Mouse (Mus musculus): ENCODE measurements at regions not wholly inside any gene's neighbourhood (a gene's known extent, or its start where the extent isn't known, plus 50 kb on each side); places are given as distances from the start of the nearest gene placed in this dataset.

DNA sequence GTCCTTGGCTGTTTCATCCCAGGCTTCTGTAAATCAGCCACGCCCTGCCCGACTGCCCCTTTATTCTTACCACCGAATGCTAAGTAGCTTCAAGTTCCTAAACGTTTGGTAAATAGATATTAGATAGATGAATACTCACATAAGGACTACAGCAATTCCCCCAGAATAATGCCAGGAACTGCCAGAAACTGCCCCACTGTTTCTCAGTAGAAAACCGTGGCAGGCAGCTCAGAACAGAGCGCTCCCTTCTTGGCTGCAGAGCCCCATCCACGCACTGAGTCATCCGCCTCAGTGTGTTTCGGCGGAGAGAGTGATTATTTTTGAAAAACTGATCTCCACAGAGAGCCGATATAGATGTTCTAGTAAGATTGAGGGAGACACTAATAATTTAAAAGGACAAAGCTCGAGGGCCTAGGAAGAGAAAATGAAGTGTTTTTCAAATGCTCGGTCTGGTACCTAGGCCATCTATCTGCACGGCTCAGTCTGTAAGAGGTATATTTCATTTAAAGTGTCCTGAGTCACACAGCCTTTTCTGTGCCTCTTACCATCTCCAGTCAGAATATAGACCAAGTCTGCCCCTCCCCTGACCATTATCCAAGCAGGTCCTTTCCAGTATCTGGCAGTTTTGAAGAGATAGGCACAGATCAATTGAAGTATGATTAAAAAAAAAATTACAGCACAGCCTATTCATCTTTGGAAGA lies 94.4 kb upstream of the Gm47985 start:
- no peak for DNase-seq (ENCODE audit: low spot score in 2 of 2)

DNA sequence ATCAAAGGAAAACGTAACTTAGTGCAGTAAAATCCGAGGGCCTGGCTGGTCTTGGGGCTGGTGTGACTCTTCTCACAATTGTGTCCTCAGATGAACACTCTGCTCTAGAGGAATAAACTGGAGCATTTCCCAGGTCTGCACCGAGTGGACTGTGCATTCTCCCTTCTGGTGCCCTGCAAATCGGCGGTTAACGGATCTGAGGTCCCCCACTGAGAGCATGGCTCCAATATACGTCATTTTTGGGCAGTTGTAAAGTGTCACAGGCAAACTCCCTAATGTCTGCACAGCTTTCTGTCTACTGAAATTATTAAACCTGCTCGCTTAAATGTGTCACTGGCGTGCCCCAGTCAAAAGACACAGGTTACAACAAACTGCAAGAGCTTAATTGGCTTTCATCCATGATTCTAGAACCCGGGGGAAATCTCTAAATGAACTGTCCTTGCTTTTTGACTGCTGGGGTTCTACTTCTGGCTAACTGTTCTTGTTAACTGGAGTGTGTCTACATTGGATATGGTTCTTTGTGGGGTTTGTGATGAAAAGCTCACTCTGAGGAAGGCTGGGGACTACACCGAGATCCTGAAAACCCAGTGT lies 93.7 kb upstream of the Gm47985 start:
- no peak for DNase-seq (ENCODE audit: low spot score in 2 of 2)

DNA sequence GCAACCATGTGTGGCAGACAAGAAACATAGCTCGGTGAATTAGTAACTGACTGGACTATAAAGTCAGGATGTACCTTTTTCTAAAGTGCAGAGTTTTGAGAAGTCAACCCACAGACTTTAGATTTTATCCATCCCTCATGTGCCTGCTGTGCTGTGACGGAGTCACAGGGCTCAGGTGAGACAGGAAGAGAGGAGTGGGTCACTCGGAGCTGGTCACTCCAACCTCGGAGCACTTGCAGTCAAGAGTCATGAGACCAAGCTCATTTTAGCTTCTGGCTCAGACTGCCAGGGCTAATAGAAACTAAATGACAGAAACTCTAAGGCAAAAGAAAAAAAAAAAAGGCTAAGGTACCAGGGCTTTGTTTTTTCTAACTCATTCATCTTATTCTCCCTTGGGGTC lies 90.3 kb upstream of the Gm47985 start:
- DNase-seq (ENCODE audit: low spot score in 2 of 2): no peak

DNA sequence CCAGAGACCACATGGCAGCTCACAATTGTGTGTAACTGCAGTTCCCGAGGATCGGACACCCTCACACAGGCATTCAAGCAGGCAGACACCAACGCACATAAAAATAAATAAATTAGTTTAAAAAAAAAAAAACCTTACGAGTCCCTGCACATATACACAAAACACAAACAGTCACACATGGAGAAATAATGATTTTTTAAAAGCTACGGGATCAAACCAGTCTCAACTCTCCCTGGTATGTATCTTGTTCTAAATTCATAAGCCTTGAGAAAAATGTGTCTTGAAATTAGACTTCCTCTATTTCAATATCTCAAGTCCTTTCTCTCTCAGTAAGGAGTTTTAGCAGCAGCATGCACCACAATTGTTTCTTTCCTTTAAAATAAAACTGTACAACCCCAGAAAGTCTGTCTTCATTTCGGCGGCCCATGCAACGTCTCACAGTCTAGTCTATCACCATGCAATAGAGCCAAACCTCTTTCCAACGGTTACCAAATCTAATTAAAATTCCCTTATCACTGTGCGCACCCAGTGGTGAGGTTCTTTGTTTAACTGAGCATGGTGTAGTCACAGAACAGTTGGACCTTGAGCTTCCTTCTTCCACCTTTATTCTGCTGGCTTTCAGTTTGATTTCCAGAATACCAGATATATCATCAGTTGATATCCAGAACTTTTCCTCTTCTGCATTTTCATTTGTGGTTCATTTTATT lies 86.8 kb upstream of the Gm47985 start:
- no peak for DNase-seq (ENCODE audit: low spot score in 2 of 2)

DNA sequence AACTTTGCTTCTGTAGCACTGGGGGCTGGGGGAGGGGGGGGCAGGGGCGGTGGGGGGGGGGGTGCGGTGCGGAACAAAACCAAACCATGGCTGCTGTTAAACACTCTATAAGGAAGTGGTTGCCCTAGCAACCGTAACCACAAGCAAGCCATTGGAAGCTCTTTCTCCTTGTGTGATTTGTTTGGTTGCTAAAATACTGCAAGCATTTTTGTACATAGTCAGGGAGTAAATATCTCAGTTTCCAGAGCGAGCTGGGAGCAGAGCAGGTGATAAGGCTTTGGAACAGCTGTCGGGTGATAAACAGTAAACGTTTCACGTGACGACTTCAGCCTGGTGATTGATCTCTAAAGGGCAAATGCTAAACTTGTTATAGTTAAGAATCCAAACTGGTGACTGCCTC lies 86.3 kb upstream of the Gm47985 start:
- DNase-seq (ENCODE audit: low spot score in 2 of 2): no peak

DNA sequence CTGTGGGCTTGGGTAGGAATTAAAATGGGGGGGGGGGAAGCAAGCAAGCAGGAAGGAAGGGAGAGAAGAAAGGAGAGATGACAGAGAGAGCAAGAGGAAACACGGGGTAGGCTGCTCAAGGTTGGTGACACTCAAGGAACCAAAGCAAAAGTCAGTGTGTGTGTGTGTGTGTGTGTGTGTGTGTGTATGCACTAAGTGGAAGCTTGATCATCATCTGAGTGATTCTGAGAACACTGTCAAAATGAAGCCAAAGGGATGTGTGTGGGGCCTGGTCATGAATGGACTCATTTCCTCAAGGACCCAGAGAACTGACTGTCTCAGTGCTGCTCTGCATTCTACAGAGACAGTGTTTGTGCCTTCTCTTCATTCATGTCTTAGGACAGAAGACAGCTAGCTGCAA lies 84.8 kb upstream of the Gm47985 start:
- DNase-seq (ENCODE audit: low spot score in 2 of 2): no peak

DNA sequence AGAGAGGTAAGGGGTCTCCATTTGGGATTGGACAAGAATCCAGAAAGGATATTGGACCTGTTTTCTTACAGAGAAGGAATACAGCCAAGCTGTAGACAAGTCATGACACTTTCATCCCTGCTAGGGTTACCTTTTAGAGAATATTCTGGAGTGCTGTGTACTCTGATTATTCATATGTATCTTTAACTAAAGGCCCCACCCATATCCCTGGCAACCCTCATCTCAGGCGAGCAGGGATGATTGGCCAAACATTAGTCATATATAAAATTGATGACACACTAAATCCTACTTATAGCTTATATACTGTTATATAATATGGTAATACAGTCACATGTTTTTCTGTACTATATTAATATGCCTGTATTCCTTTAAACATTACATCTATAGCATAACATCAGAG lies 83.6 kb upstream of the Gm47985 start:
- DNase-seq (ENCODE audit: low spot score in 2 of 2): no peak

DNA sequence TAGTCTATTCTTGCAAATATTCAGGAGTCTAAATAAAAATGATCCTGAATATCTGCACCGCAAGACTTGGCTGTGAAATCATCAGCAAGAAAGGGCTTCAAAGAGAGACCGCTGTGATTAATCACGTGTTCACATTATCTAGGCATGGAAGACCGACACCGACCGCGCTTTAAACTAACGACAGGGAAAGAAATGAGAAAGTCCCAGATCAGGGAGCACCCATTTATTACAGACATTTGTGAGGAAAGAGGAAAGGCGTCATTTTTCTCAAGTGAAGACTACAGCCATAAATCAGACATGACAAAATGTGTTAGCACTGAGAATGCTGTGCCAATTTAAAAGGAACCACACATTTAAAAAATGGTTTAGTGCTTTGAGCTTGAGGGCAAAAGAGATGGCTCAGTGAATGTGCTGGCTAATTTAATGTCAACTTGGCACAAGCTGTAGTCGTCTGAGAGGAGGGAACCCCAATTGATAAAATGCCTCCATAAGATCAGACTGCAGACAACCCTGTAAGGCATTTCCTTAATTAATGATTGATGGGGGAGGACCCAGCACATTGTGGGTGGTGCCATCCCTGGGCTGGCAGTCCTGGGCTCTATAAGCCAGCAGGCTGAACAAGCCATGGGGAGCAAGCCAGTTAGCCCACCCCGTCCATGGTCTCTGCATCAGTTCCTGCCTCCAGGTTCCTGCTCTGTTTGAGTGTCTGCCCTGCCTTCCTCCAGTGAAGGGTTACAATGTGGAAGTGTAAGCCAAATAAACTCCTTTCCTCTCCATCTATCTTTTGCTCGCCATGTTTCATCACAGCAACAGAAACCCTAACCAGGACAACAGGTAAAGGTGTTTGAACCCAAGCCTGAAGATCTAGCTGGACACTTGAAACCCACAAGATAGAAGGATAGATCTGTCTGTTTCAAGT lies 81.5 kb upstream of the Gm47985 start:
- no peak for DNase-seq (ENCODE audit: low spot score in 2 of 2)

DNA sequence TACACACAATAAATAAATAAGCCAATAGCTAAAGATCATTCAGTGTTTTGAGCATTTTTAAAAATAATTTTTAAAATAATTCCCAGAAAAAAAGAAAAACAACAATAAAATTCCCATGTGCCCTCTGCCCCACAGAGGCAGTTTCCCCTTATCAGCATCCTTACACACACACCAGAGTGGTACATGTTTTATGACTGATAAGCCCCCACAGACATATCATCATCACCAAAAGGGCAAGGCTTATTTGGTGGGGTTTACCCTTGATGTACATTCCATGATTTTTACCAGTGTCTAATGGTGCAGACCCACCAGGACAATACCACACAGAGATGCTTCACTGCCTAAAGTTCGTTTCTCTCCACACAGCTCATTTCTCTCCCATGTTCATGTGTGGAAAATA lies 80.8 kb upstream of the Gm47985 start:
- DNase-seq (ENCODE audit: low spot score in 2 of 2): no peak

DNA sequence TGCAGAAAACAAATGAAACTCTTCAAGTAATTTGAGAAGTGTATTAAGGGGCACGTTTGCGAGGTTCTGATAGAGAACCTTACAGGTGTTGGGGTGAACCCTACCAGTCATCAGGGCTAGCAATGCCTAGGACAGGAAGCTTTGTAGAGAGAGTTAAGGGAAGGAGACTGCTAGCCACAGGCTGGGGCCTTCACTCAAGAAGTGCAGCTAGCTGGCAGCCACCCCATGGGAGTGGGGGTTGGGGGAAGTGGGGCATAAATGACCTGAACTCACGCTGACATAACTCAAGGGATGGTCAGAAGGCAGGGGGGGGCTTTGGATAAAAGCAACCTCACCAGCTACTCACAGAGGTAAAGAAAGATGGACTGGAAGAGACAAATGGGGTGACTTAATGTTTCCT lies 80.3 kb upstream of the Gm47985 start:
- DNase-seq (ENCODE audit: low spot score in 2 of 2): no peak

DNA sequence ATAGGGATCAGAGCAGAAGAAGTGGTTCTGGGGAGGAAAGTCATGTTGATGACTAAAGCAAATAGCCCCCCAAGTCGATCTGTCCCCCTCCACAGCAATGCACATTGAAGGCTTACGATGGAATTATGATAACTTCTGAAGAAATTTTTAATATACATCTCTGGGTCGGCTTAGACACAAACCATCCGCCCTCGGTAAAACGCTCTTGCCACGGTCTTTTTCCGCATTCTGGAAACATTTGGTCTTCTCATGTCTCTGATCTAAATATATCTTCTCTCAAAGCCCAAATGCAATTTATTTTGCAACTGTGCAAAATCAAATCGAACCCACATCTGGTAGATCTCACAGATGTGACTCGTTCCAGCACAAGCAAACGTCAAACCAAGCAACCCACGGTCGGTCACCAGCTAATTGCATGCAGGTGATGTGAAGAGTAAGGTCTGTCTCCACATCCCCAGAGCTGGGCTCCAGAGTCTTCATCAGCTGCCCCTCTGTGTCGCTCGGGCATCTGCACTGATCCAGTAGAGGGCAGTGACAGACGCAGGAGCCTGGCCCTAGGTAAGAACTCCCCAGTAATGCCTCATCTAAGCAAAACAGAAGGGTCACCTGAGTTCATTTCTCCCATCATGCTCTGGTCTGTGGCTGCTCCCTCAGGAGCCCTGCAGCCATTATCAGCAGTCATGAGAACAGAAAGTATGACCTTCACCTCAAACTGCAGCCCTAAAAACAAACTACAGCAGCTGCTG lies 79.5 kb upstream of the Gm47985 start:
- DNase-seq (ENCODE audit: low spot score in 2 of 2): no peak

DNA sequence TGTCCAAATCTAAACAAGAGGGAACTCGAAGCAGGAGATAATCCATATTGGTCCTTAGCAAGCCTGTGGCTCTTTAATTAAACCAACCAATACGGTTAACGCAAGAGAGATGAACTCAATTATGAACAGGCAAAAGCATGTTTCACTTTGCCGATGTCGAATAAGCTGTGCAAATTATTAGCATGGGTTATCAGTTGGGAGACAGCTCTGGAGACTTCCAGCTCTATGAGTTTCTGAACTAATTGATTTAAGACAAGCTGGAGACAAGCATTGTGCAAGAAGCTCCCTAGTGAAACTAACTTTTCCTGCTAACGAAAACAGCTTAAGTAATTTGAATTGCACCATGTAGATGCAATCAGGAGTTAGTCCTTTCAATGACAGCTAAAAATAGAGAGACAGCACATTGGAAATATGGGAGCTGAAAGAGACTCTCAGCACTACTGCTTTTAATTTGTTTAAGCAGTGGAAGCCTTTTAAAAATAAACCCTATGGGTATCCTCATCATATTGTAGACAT lies 78.8 kb upstream of the Gm47985 start:
- DNase-seq (ENCODE audit: low spot score in 2 of 2): no peak

DNA sequence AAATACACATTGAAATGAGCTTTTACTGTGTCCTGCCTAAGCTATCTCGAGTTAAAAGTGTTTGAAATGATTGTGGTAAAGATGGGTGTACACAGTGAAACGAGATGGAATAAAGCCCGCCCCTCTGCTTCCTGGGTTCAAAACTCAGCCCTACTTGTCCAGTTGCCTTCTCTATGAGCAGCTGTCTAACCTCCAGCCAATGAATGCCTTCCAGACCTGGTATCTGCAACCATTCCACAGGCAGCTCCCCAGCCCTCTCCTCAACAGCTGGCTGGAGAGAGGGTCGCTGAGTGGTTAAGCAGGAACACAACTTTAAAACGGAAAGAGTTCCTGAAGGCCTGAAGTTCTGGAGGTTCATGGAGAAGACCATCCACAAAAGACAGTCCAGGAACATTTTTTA lies 78.0 kb upstream of the Gm47985 start:
- DNase-seq (ENCODE audit: low spot score in 2 of 2): no peak

DNA sequence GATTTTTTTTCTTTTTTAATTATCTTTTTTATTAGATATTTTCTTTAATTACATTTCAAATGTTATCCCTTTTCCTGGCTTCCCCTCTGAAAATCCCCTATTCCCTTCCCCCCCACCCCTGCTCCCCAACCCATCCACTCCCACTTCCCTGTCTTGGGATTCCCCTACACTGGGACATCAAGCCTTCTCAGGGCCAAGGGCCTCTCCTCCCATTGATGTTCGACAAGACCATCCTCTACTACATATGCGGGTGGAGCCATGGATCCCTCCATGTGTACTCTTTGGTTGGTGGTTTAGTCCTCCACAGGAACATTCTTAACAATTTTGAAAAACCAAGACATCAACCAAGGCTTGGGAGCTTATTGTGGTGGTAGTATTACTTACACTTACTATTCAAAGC lies 77.5 kb upstream of the Gm47985 start:
- no peak for DNase-seq (ENCODE audit: low spot score in 2 of 2)

DNA sequence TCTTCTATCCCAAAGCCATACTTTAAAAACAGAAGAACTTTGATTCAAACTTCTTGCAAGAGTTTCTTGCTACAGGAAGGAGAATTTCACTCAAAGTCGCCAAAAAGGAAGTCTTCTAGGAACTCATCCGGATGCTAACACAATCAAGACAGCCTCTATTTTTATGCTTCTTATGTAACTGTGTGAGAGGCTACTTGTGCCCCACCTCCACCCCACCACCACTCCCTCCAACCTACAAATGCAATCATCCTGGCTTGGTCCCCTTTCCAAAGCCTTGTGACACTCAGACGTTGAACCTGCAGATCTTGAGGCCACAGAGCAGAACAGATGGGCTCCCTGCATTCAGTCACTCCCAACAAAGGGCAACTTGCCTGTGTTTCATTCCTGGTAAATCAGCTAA lies 77.1 kb upstream of the Gm47985 start:
- DNase-seq (ENCODE audit: low spot score in 2 of 2): no peak

DNA sequence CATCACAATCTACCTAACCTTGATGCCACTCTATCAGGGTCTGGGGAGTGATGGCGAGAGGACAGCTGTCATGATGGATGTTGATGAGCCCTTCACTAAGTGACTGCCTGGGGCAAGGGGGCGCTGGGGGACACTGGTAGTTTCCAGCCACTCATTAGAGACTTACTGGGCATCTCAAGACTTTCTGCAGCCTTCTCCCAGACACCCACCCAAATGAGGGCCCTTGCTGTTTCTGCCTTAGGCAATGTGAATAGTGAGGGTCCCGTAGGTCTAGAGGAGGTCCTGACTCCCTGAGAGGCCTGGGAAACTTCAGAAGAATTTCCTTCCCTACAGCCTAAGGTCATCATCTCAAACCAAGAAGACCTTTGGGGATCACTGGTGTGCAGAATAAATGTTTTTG lies 74.9 kb upstream of the Gm47985 start:
- no peak for DNase-seq (ENCODE audit: low spot score in 2 of 2)

DNA sequence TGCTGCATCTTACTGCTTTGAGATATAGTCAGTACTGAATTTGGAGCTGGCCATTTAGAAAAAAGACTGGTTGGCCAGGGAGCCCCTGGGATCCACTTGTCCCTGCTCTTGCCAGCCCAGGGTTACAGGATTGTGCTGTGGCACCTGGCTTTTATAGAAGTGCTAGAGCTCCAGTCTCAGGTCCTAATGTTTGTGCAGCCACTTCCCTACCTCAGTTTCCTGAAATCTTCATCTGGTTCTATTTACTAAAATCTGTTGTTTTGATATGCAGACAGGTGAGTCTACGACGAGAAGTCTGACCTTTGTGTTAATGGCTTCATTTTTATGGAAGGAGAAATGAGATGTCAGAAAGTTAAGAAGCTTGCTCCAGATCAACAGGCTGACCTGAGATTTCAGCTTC lies 73.0 kb upstream of the Gm47985 start:
- no peak for DNase-seq (ENCODE audit: low spot score in 2 of 2)

DNA sequence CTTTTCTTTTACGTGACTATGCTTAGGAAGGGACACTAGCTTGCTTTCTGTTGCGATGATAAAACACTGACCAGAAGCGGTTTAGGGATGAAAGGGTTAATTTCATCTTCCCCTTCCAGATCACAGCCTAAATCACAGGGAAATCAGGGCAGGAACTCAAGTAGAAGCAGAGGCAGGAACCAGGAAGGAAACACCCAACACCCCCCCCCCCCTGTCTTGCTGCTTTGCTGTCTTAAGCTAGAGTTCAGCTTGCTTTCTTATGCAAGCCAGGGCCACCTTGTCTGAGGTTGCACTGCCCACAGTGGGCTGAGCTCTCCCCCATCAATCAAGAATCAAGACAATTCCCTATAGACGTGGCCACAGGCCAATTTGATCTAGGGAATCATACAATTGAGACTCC lies 71.9 kb upstream of the Gm47985 start:
- no peak for DNase-seq (ENCODE audit: low spot score in 2 of 2)

DNA sequence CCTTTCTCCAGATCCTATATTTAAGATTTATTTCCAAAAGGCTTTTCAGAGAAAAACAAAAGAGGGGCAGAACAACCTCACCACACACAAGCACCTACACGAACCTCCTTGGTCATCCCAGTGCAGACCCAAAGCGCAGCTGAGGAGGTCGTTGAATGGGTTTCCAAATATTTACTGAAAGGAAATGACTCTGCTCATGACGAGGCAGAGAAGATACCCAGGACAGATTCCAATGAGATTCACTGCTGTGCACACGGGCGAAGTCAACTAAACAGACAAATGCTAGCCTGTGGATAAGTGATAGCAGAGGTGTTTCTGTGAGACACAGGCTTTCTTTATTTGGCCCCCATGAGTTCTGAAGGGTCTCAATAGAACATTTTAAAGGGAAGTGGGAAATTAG lies 70.7 kb upstream of the Gm47985 start:
- DNase-seq (ENCODE audit: low spot score in 2 of 2): no peak

DNA sequence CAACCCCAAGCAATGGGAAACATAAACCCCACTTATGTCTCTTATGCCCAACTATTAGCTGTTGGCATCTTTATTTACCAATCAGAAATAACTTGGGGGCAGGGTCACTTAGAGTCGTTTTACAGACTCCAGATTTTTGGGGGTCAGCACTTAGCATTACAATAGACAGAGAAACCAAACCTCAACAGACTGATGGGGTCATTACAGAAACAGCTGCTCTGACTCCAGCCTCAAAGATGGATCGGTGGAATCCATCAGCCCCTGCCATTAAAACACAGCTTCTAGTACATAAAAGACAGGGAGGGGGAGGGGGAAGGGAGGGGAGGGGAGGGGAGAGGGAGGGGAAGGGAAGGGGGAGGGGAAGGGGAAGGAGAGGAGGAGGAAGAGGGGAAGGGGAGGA lies 69.9 kb upstream of the Gm47985 start:
- no peak for DNase-seq (ENCODE audit: low spot score in 2 of 2)

DNA sequence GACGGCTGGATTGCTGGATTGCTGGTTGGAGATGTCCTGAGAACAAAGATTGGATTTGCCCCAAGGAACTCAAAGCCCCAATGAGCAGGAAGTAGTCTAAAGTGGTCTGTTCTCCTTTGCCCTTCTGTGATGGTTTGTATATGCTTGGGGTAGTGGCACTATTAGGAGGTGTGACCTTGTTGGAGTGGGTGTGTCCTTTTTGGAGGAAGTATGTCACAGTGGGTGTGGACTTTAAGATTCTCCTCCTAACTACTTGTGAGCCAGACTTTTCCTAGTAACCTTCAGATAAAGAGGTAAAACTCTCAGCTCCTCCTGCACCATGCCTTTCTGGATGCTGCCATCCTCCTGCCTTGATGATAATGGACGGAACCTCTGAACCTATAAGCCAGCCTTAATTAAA lies 69.1 kb upstream of the Gm47985 start:
- DNase-seq (ENCODE audit: low spot score in 2 of 2): no peak

Data from adrenal gland, postnatal 4 days (tissue).